Mouse (Mus musculus) limb, embryonic 14.5 days (tissue): ENCODE data around the gene AC134908.4. TPM values are rescaled to one million over a fixed set of nuclear protein-coding genes. Genes with fewer than 3 reads are reported as not detected.

Experiments used
- ATAC-seq: fragments of 200-750 bp; cut with Nextera tagmentation; 2 replicates; pipeline ENCODE4 v1.8.0; 2017; ENCODE audit warnings: low read depth, moderate number of reproducible peaks, moderate TSS enrichment; ENCODE audit not compliant: low FRiP score
- DNase-seq: peaks from one replicate; pipeline ENCODE4 v3.0.0-alpha.2; 2015; ENCODE audit warnings: low spot score
- H3K27ac ChIP-seq: fragments of 300-500 bp; sonication (generic); replicated peaks from 2 replicates; pipeline ENCODE4 v1.5.1; 2014; ENCODE audit warnings: low read depth, mild to moderate bottlenecking, low read length, moderate library complexity, mixed read lengths
- H3K27me3 ChIP-seq: fragments of 300-500 bp; sonication (generic); 2 replicates; pipeline ENCODE4 v1.6.1; 2014; ENCODE audit warnings: low read length, mixed read lengths; ENCODE audit not compliant: control insufficient read depth, insufficient read depth
- H3K36me3 ChIP-seq: fragments of 300-500 bp; sonication (generic); 2 replicates; pipeline ENCODE4 v1.6.1; 2014; ENCODE audit warnings: mild to moderate bottlenecking, low read length, moderate library complexity, mixed read lengths; ENCODE audit not compliant: control insufficient read depth, insufficient read depth
- H3K4me1 ChIP-seq: fragments of 300-500 bp; sonication (generic); 2 replicates; pipeline ENCODE4 v1.6.1; 2014; ENCODE audit warnings: antibody characterized with exemption, low read length, mixed read lengths; ENCODE audit not compliant: control insufficient read depth, insufficient read depth
- H3K4me2 ChIP-seq: fragments of 300-500 bp; sonication (generic); replicated peaks from 2 replicates; pipeline ENCODE4 v1.6.1; 2014; ENCODE audit warnings: low read depth, mild to moderate bottlenecking, low read length, moderate library complexity; ENCODE audit not compliant: severe bottlenecking
- H3K4me3 ChIP-seq: fragments of 300-500 bp; sonication (generic); replicated peaks from 2 replicates; pipeline ENCODE4 v1.5.1; 2014; ENCODE audit warnings: low read length
- H3K9ac ChIP-seq: fragments of 300-500 bp; sonication (generic); 2 replicates; pipeline ENCODE4 v1.6.1; 2014; ENCODE audit warnings: mild to moderate bottlenecking, low read depth, low read length, moderate library complexity; ENCODE audit not compliant: severe bottlenecking
- H3K9me3 ChIP-seq: fragments of 300-500 bp; sonication (generic); 2 replicates; pipeline ENCODE4 v1.6.1; 2016; ENCODE audit warnings: low read length; ENCODE audit not compliant: control insufficient read depth
- POLR2A ChIP-seq: fragments of 200-500 bp; IDR thresholded peaks from 2 replicates; pipeline ENCODE4 v1.8.0; 2012; ENCODE audit warnings: inconsistent platforms, mild to moderate bottlenecking, moderate library complexity, borderline replicate concordance; ENCODE audit not compliant: insufficient read depth, insufficient read length; ENCODE audit errors: extremely low read depth
- WGBS: fragments of 180-500 bp; shearing (Covaris S2); extraction: QIAGEN DNeasy Blood & Tissue Kit; methylation state at CpG from one replicate; pipeline ENCODE4 v1.1.7; 2014; 5-methylcytosine and 5-hydroxymethylcytosine counted together
- polyA plus RNA-seq, 2 experiments: library from polyadenylated mRNA; depleted of rRNA in 1 of 2; stranded (reverse) in 1 of 2; unstranded in 1 of 2; fragments of >200 nt; fragmentation: Nextera tagmentation in 1 of 2; extraction: Ambion mirVana in 1 of 2; gene quantifications; 2 replicates each; pipeline versions ENCODE4 v1.2.1 to v1.2.3; 2012 to 2014

The AC134908.4 gene
- polyA plus RNA-seq, 2 experiments: 0.30 TPM; not detected in 1

- no peak overlapping the region for H3K27ac ChIP-seq
- no peak overlapping the region; the same call in 1 of the 2 replicates for H3K9ac ChIP-seq
- peak; percentile 58; the same call in 1 of the 2 replicates for ATAC-seq
- H3K9me3 ChIP-seq: no peaks in the 10 kb centered on the region
- no peaks in the 10 kb centered on the region for H3K36me3 ChIP-seq
- 11% methylated on average over 10 of the region's 10 CpGs for WGBS
- H3K27me3 ChIP-seq: peaks cover under 1% of the 10 kb centered on the region; the same call in 1 of the 2 replicates
- no peak overlapping the region for H3K4me3 ChIP-seq
- no peak for TF ChIP-seq POLR2A
- H3K4me2 ChIP-seq: no peak overlapping the region
- DNase-seq: peak; percentile 30
- H3K4me1 ChIP-seq: no peaks in the 10 kb centered on the region
Measured at GRCm38 (mm10) chr17:25802825-25803517, 7.5 kb upstream of the AC134908.4 start.

GRCm38 (mm10) chr17:25801029-25801428 lies 5.6 kb upstream of the AC134908.4 start:
- Histone ChIP-seq H3K4me3 (no peak overlapping the region), H3K9me3 (no peaks in the 10 kb centered on the region), H3K4me1 (peaks cover 8% of the 10 kb centered on the region; the same call in 1 of the 2 replicates), H3K36me3 (no peaks in the 10 kb centered on the region), H3K4me2 (no peak overlapping the region), H3K9ac (no peak overlapping the region), H3K27ac (no peak overlapping the region), H3K27me3 (no peaks in the 10 kb centered on the region)
- no peak for ATAC-seq
- DNase-seq: peak; percentile 79
- no peak for TF ChIP-seq POLR2A
- WGBS: 5% methylated on average over 6 of the region's 6 CpGs

GRCm38 (mm10) chr17:25796951-25797369 lies 1.5 kb upstream of the AC134908.4 start, which contains the start of gene Metrn:
TSS of gene Metrn (minus strand) at chr17:25797136.
- H3K9ac ChIP-seq: peak within 1 kb of the TSS; percentile 70
- 0 out of 2 replicates have a peak within 1 kb of the TSS, but pooled peaks have one; percentile 4 for H3K27ac ChIP-seq
- 0 out of 2 replicates have a peak, but pooled peaks have one; percentile 29 for TF ChIP-seq POLR2A
- H3K4me2 ChIP-seq: peak within 1 kb of the TSS; percentile 97
- H3K27me3 ChIP-seq: no peaks in the 10 kb centered on the region
- no peaks in the 10 kb centered on the region for H3K9me3 ChIP-seq
- ATAC-seq: peak; percentile 92
- DNase-seq: peak; percentile 82
- H3K4me3 ChIP-seq: peak within 1 kb of the TSS; percentile 81
- H3K36me3 ChIP-seq: no peaks in the 10 kb centered on the region
- WGBS: under 1% methylated on average over 29 of the region's 35 CpGs
- H3K4me1 ChIP-seq: peaks cover 21% of the 10 kb centered on the region

GRCm38 (mm10) chr17:25796211-25796771 lies 832 bp upstream of the AC134908.4 start:
- Histone ChIP-seq H3K9ac (peak overlapping the region; percentile 70), H3K36me3 (no peaks in the 10 kb centered on the region), H3K9me3 (no peaks in the 10 kb centered on the region), H3K27me3 (no peaks in the 10 kb centered on the region), H3K4me1 (peaks cover 23% of the 10 kb centered on the region), H3K4me3 (peak overlapping the region; percentile 81), H3K4me2 (peak overlapping the region; percentile 97), H3K27ac (no peak overlapping the region)
- DNase-seq (no peak), ATAC-seq (no peak)
- WGBS: under 1% methylated on average over 29 of the region's 37 CpGs
- no peak for TF ChIP-seq POLR2A

GRCm38 (mm10) chr17:25794998-25795397 lies 461 bp downstream of the AC134908.4 start:
- no peak for DNase-seq
- Histone ChIP-seq H3K27me3 (no peaks in the 10 kb centered on the region), H3K4me3 (no peak overlapping the region), H3K4me2 (peak overlapping the region; percentile 97; the same call in 1 of the 2 replicates), H3K9ac (no peak overlapping the region), H3K9me3 (no peaks in the 10 kb centered on the region), H3K27ac (no peak overlapping the region), H3K4me1 (peaks cover 27% of the 10 kb centered on the region), H3K36me3 (no peaks in the 10 kb centered on the region)
- TF ChIP-seq POLR2A: no peak
- no peak for ATAC-seq
- WGBS: 92% methylated on average over 17 of the region's 17 CpGs
